Mouse (Mus musculus): ENCODE data around the gene Klhdc8b.

The Klhdc8b gene

DNA sequence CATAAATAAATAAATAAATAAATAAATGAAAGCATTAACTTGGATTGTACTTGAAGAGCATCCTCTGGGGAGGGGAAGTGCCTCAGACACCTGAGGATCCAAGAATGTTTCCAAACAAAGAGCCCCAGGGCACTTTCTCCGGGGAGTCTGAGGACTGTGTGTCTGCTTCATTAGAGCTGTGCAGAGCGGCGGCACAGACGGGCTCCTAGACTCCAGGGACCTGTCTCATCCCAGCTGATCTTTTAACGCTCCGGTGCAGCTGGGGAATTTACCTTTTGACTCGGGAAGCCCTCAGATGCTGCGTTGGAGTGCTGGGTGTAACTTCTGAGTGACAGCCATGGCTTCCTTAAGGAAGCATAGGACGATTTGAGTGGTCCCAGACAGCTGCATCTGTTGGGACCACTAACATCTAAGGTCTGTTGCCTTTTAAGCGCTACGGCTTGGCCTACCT is at the start of gene Klhdc8b:
Gene Klhdc8b (minus strand): TSS at position 401 of the 451 bp plus-strand sequence.
- no peak for ATAC-seq (ENCODE audit: low TSS enrichment)

DNA sequence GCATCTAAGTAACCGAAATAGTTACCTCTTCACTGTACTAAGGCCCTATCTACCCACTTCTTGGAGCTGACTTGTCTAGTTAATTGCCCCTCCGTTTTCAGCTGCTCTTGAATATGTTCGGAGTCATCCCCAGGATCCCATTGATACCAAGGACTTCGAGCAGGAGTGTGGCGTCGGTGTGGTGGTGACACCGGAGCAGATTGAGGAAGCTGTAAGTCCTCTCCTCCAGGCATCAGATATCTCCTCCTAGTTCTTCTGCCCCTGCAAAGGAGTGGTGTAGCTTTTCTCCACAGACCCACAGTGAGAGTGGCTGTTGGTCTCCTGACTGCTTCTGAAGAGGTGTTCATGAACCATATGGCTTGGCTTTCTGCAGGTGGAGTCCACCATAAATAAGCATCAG is 47.4 kb upstream of the Klhdc8b start:
- no peak for ATAC-seq (ENCODE audit: low TSS enrichment)

DNA sequence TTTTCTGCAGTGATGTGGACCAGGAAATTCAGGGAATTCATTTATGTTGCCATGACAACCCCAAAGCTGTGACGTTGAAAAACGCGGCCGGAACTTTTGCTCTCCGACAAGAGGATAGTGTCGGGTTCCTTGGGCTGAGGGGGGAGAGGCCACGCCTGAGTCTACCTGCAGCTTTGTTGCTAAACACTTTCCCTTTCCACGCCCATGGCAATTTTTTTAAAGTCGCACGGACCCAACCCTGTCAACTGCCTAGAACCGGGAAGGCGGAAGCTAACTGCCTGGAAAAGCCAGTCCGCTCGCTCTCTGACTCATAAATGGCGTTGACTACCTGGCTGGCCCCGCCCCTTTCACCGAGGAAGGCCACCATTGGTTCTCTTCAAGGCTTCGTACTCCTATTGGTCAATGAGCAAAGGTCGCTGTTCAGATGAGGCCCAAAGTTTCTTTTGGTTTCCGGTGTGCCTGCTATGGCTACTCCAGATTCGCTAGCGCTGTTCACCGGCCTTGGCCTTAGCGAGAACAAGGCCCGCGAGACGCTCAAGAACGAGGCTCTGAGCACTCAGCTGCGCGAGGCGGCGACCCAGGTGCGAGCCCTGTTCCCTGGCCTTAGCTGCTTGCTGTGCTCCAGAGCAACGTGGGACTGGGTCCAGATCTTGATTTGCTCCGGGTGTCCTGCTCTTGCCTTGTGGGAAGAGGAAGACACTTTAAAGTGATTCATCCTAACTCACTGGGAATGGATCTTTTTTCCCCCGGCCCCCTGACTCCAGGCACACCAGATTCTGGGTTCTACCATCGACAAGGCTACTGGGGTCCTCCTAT is 46.4 kb upstream of the Klhdc8b start, which contains the start of gene Qars:
Gene Qars (plus strand): TSS at position 88 of the 816 bp plus-strand sequence.
- ATAC-seq (ENCODE audit: low TSS enrichment), result peak; percentile 99

DNA sequence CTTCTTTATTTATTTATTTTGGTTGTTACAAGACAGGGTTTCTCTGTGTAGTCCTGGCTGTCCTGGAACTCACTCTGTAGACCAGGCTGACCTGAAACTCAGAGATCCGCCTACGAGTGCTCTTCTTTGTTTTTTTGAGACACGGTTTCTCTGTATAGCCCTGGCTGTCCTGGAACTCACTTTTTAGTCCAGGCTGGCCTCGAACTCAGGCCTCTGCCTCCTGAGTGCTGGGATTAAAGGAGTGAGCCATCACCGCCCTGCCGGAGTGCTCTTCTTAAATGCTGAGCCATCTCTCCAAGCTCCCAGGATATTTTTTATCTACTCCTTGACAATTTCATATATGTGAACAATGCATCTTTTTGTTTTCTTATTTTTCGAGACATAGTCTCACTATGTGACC is 45.5 kb upstream of the Klhdc8b start:
- ATAC-seq (ENCODE audit: low TSS enrichment), result no peak

DNA sequence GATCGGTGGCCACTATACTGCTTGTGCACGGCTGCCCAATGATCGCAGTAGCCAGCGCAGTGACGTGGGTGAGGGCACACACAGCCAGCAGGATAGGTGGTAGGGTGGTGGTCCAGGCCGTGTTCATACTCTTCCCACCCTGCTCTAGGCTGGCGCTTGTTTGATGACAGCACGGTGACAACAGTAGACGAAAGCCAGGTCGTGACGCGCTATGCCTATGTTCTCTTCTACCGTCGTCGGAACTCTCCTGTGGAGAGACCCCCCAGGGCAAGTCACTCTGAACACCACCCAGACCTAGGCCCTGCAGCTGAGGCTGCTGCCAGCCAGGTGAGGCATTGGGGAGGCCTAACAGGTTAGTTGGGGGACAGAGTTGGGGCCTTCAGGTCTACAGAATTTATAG is 38.6 kb upstream of the Klhdc8b start:
- no peak for ATAC-seq (ENCODE audit: low TSS enrichment)

DNA sequence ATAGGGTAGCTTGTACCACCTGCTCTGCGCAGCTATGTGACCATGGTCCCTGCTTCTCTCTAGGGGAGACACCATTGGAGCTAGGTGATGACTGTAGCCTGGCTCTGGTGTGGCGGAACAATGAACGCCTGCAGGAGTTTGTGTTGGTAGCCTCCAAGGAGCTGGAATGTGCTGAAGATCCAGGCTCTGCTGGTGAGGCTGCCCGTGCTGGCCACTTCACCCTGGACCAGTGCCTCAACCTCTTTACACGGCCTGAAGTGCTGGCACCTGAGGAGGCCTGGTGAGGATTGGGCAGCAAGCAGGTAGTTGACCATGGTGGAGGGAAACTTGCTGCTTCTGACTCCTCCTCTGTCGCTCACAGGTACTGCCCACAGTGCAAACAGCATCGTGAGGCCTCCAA is 37.9 kb upstream of the Klhdc8b start:
- ATAC-seq (ENCODE audit: low TSS enrichment), result no peak

DNA sequence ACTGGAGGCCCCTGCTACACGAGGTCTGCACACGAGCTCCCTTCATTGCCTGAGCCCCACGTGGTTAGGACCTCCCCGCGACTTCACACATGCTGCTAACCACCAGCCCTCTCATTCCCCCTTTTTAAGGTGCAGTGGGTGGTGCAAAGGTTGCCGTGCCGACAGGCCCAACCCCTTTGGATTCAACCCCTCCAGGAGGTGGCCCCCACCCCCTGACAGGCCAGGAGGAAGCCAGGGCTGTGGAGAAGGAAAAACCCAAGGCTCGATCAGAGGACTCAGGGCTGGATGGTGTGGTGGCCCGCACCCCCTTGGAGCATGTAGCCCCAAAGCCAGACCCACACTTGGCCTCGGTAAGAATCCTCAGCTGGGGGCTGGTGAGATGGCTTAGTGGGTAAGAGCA is 33.5 kb upstream of the Klhdc8b start:
- ATAC-seq (ENCODE audit: low TSS enrichment), result no peak

DNA sequence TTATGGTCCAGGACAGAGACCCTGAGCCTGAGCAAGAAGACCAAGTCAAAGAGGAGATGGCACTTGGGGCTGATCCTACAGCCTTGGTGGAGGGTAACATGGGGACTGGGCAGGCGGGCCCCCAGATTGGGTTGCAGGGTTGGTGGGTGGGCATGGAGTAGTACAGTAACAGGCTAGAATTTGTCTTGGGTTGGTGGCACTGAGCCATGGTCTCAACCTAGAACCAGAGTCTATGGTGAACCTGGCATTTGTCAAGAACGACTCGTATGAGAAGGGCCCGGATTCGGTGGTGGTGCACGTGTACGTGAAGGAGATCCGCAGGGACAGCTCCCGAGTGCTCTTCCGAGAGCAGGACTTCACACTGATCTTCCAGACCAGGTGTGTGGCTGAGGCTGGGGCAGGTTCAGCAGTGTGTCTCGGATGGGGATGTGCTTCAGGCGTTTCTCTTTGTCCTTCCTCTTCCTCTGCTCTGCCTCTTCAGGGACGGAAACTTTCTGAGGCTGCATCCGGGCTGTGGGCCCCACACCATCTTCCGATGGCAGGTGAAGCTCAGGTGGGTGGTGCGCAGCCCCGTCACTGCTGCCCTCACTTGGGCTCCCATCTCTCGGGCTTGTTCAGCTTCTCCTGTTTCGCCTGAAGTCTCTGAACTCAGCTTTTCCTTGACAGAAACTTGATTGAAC is 32.9 kb upstream of the Klhdc8b start:
- ATAC-seq (ENCODE audit: low TSS enrichment), result no peak

DNA sequence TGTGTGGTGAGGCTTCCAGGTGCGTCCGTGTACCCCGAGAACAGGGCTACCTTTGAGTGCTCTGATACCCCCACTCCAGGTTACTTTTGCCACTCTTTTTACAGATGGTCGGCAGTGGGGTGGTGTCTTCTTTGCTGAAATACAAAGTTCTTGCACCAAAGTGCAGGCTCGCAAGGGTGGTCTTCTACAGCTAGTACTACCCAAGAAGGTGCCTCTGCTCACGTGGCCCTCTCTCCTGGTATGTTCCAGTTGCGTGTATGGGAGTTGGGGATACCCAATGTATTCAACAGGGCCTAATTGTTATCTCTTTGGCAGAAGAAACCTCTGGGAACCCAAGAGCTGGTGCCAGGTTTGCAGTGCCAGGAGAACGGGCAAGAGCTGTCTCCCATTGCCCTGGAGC is 31.9 kb upstream of the Klhdc8b start:
- no peak for ATAC-seq (ENCODE audit: low TSS enrichment)

DNA sequence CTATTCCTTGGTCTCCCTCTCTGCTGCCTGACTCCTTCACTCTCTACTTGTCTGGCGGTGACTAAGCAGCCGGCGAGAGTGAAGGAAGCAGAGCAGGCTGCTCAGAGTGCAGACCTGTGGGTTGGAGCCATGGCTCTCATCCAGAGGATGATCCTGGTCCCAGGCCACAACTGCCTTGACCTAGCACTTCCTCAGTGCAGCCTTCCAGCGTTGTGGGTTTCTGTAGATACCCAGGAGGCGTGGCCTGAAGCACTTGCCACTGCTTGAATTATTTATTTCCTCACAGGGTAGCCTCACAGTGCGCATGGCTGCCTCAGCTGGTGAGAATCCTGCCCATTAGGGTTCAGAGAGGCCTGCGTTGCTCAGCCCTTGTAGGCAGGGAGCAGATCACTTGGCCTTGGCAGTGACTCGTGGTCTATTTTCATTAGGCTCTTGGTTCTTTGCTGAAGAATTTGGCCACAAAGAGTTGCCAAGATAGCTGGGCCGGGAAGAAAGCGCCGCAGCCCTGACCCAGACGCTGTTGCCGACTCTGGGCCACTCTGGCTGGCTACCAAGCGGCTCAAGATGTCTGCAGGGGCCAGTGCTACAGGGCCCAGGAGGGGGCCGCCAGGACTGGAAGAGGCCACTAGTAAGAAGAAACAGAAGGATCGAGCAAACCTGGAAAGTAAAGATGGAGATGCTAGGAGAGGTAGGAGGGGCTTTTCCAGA is 30.8 kb upstream of the Klhdc8b start:
- no peak for ATAC-seq (ENCODE audit: low TSS enrichment)

DNA sequence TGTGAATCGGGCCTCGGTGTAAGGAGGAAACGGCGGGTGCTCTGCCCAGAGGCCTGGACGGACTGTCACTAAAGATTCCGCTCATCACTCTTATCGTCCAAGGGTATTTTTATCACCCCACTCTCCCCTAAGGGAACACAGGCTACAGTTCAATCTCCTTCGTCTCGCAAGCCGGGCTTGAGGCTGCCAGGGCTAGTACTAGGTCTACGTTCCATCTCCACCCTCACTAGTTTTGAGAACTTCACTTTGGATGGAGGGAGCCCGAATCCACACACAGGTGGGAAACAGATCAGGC is 29.9 kb upstream of the Klhdc8b start:
- no peak for ATAC-seq (ENCODE audit: low TSS enrichment)

DNA sequence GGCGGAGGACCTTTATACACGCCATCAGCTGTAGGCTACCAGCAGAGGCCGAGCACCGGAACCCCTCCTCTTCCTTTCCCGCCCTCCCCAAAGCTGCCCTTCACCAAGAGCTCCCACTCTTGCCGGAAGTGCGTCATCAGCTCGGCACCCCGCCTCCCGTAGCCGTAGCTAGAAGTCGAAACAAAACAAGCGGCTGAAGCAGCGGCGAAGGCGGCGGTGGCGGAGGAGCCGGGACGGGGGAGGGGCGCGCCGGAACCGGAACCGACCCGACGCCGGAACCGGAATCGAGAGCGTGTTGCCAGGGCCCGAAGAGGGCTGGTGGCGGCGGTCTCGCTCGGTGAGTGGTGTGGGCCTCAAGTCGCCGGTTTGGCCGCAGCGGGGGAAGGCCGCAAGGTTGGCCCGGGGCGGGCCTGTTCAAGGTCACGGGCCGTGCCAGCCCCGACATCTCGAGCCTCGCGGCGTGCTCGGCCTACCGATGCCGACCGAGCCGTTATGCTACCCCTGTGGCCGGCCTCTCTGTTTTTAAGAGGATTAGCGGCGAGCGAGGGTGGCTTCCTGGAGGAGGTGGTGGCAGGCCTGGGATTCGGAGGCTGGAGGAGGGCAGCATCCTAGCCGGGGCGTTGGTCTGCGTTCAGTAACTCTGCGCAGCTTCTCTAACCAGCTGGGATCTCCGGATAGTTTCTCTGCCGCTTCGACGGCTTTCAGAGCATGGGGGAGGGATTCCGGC is 29.3 kb upstream of the Klhdc8b start, which contains the start of gene Usp19:
Gene Usp19 (plus strand): TSS at position 44 of the 727 bp plus-strand sequence.
- peak; percentile 93 for ATAC-seq (ENCODE audit: low TSS enrichment)

DNA sequence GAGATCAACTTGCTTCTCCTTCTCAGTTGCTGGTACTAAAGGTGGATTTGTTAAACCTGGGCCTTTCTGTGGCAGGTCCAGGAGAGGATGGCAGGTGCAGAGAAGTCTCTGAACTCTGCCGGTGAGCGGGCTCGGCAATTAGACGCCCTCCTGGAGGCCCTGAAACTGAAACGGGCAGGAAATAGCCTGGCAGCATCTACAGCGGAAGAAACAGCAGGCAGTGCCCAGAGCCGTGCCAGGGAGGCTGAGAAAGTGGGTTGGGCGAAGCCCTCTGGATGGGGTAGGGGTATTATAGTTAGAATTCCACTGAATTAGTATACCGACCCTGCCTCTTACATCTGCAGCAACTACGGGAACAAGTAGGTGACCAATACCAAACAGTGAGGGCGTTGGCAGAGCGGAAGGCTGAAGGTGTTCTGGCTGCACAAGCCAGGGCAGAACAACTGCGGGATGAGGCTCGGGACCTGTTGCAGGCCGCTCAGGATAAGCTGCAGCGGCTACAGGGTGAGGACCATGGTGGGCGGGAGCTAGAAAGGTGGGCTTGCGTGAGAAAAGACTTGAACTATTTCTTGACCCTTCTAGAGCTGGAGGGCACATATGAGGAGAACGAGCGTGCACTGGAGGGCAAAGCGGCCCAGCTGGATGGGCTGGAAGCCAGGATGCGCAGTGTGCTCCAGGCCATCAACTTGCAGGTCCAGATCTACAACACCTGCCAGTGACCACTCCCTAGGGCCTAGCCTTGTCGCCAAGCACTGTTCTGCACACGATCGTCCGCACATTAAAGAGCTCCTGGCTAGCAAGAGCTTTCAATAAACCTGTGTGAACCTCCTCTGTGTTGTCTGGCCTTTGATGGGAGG is 28.5 kb upstream of the Klhdc8b start:
- ATAC-seq (ENCODE audit: low TSS enrichment), result 0 out of 2 replicates have a peak, but pooled peaks have one; percentile 15

DNA sequence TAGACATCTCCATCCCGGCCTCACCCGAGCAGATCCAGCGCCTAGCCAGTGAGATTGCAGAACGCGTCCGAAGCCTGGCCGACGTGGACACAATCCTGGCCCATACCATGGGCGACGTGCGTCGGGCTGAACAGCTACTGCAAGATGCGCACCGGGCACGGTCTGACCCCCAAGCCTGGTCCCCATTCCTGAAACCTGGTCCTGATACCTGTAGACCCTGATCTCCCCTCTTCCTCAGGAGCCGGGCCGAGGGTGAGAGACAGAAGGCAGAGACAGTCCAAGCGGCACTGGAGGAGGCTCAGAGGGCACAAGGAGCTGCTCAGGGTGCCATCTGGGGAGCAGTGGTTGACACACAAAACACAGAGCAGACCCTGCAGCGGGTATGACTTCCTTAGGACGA is 27.8 kb upstream of the Klhdc8b start:
- no peak for ATAC-seq (ENCODE audit: low TSS enrichment)

DNA sequence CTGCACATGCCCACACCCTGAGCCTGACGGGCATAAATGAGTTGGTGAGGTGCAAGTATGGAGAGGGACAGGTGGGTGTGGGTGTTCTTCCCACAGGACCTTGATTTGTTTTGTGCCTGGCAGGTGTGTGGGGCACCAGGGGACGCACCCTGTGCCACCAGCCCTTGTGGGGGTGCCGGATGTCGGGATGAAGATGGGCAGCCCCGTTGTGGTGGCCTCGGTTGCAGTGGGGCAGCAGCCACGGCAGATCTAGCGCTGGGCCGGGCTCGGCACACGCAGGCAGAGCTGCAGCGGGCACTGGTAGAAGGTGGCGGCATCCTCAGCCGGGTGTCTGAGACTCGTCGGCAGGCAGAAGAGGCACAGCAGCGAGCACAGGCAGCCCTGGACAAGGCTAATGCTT is 27.0 kb upstream of the Klhdc8b start:
- ATAC-seq (ENCODE audit: low TSS enrichment), result no peak

DNA sequence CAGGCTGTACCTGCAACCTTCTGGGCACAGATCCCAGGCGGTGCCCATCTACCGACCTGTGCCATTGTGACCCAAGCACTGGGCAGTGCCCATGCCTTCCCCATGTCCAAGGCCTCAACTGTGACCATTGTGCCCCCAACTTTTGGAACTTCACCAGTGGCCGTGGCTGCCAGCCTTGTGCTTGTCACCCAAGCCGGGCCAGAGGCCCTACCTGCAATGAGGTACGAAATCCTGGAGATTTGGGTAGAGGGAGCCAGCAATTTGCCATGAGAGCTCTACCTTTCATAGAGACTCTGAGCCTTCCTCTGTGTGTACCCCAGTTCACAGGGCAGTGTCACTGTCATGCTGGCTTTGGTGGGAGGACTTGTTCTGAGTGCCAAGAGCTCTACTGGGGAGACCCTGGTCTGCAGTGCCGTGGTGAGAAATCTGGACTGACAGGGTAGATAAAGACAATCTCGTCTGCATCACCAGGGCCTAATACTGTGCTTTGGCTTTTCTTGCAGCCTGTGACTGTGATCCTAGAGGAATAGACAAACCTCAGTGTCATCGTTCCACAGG is 25.7 kb upstream of the Klhdc8b start:
- no peak for ATAC-seq (ENCODE audit: low TSS enrichment)

DNA sequence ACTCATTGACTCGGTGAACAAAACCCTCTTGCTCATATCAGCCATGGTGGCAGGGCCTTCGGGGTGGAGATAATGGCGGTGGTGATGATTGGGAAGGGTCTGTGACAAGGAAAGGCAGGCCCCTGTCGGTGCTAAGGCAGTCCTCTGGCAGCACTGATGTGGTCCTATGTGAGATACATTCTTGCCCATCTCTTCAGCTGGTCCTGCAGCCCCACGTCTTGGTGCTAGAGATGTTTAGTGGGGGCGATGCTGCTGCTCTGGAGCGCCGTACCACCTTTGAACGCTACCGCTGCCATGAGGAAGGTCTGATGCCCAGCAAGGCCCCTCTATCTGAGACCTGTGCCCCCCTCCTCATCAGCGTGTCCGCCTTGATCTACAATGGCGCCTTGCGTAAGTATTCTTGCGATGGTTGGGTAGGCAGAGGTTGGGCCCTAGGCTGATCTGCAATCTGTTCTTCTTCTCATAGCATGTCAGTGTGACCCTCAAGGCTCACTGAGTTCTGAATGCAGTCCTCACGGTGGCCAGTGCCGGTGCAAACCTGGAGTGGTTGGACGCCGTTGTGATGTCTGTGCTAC is 24.0 kb upstream of the Klhdc8b start:
- no peak for ATAC-seq (ENCODE audit: low TSS enrichment)

DNA sequence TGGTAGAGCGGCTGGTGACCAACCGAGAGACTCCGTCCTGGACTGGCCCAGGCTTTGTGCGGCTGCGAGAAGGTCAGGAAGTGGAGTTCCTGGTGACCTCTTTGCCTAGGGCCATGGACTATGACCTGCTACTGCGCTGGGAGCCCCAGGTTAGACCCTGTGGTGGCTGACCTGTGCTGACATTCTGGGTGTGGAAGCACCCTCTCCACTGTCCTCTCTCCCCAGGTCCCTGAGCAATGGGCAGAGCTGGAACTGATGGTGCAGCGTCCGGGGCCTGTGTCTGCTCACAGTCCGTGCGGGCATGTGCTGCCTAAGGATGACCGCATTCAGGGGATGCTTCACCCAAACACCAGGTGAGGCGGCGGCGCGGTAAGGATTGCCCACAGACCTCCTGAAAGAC is 22.6 kb upstream of the Klhdc8b start:
- no peak for ATAC-seq (ENCODE audit: low TSS enrichment)

DNA sequence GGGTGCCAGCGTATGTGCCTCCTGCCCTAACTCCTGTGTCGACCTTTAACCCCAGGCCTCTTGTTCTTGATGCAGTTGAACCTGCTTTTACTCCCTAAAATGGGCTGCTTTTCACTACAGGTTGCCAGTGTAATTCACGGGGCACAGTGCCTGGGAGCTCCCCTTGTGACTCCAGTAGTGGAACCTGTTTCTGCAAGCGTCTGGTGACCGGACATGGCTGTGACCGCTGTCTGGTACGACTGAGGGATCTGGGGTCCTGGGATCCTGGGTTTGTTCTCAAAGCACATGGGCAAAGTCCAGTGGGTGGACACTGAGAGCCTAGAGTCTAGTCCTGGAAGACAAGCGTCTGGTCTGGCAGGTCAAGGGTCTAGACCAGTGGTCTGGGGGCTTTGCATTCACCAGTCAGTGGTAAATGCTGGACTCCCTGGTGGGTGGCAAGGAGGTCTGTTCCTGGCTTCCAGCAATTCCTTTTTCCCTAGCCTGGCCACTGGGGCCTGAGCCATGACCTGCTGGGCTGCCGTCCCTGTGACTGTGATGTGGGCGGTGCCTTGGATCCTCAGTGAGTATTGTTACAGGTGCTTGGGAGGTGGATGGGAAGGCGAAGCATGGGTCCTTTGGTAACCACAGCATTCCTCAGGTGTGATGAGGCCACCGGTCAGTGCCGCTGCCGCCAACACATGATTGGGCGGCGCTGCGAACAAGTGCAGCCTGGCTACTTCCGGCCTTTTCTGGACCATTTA is 21.8 kb upstream of the Klhdc8b start:
- no peak for ATAC-seq (ENCODE audit: low TSS enrichment)

Measured in frontal cortex, adult (tissue).